Mouse (Mus musculus): Measurements from ENCODE around the gene Caml.
A peak's percentile ranks its signal among the peaks of the same experiment; 100 is the strongest.

DNA sequence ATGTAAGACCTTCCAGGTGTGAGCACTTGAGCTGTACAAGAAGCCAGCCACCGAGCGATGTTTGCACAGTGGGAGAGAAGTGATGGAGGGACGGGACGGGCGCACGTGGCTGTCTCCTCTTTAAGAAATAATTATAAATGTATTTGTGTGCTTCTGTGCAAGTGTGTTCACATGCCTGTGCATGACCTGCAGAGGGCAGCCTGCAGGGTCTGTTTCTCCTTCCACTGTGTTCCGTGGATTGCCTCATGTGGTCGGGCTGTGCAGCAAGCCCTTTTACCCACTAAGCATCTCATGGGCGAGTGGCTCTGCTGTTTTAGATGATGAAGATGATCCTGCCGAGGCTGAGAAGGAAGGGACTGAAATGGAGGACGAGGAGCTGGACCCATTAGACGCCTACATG, 27.3 kb downstream of the Caml start:
- 0 out of 2 replicates have a peak, but pooled peaks have one; percentile 9 for TF ChIP-seq CTCF (conservative IDR thresholded peaks at IDR 0.05; ENCODE audit: low read length)
- no peak for TF ChIP-seq POU5F1 (IDR thresholded peaks at IDR 0.05; ENCODE audit: borderline replicate concordance, low read length)
- TF ChIP-seq NANOG (IDR thresholded peaks at IDR 0.05; ENCODE audit: borderline replicate concordance, low read length), result no peak
